Mouse (Mus musculus) hindbrain, embryonic 12.5 days (tissue): ENCODE measurements around the gene Capn2. TPM values are rescaled to one million over a fixed set of nuclear protein-coding genes. Genes with fewer than 3 reads are reported as not detected.
A peak's percentile ranks its signal among the peaks of the same experiment; 100 is the strongest.

Experiments
- ATAC-seq: fragments of 200-750 bp; cut with Nextera tagmentation; 2 replicates; pipeline ENCODE4 v1.8.0; 2017; ENCODE audit warnings: moderate TSS enrichment; ENCODE audit not compliant: low FRiP score
- H3K27ac ChIP-seq: fragments of 300-500 bp; sonication (generic); 2 replicates; pipeline ENCODE4 v1.5.1; 2016; ENCODE audit warnings: mild to moderate bottlenecking
- H3K27me3 ChIP-seq: fragments of 300-500 bp; sonication (generic); 2 replicates; pipeline ENCODE4 v1.6.1; 2016; ENCODE audit warnings: mild to moderate bottlenecking
- H3K36me3 ChIP-seq: fragments of 300-500 bp; sonication (generic); 2 replicates; pipeline ENCODE4 v1.6.1; 2016; ENCODE audit warnings: mild to moderate bottlenecking
- H3K4me1 ChIP-seq: fragments of 300-500 bp; sonication (generic); 2 replicates; pipeline ENCODE4 v1.6.1; 2016
- H3K4me2 ChIP-seq: fragments of 300-500 bp; sonication (generic); replicated peaks from 2 replicates; pipeline ENCODE4 v1.6.1; 2016; ENCODE audit warnings: mild to moderate bottlenecking
- H3K4me3 ChIP-seq: fragments of 300-500 bp; sonication (generic); 2 replicates; pipeline ENCODE4 v1.5.1; 2016; ENCODE audit warnings: mild to moderate bottlenecking
- H3K9ac ChIP-seq: fragments of 300-500 bp; sonication (generic); 2 replicates; pipeline ENCODE4 v1.6.1; 2016; ENCODE audit warnings: mild to moderate bottlenecking, moderate library complexity
- H3K9me3 ChIP-seq: fragments of 300-500 bp; sonication (generic); replicated peaks from 2 replicates; pipeline ENCODE4 v1.6.1; 2016; ENCODE audit warnings: mild to moderate bottlenecking
- WGBS: fragments of 180-500 bp; shearing (Covaris S2); methylation state at CpG from one replicate; pipeline ENCODE4 v1.1.7; 2016; 5-methylcytosine and 5-hydroxymethylcytosine counted together
- polyA plus RNA-seq: library from polyadenylated mRNA; unstranded; fragments of >200 nt; fragmentation: Nextera tagmentation; extraction: Ambion mirVana; gene quantifications from 2 replicates; pipeline ENCODE4 v1.2.1, GENCODE M21; 2016

Gene Capn2
- polyA plus RNA-seq, 1 experiment from 2014 or later, result 136 TPM

DNA sequence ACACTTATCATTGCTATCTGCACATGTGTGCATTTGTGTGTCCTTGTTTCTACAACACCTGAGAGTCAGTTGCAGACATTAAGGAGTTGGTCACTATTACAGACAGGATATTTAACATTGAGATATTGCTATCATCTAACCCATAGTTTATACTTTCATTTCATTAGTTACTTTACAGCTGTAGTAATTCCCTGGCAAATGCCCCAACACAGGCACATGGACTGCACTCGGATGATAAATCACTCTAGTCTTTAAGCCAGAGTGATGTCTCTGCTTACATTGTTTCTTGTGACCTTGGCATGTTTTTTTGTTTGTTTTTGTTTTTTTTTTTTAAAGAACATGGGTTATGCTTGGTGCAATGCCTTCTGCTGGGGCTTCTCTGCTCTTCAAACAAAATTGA, 26.5 kb upstream of the Capn2 start:
- no peak overlapping the region for H3K4me2 ChIP-seq
- H3K9ac ChIP-seq, result no peak overlapping the region
- H3K4me1 ChIP-seq, result peaks cover 2% of the 10 kb centered on the region
- H3K4me3 ChIP-seq, result no peak overlapping the region
- no peaks in the 10 kb centered on the region for H3K27me3 ChIP-seq
- H3K9me3 ChIP-seq, result no peaks in the 10 kb centered on the region
- 76% methylated on average over 1 of the region's 1 CpGs for WGBS
- ATAC-seq, result no peak
- no peak overlapping the region for H3K27ac ChIP-seq
- no peaks in the 10 kb centered on the region for H3K36me3 ChIP-seq

DNA sequence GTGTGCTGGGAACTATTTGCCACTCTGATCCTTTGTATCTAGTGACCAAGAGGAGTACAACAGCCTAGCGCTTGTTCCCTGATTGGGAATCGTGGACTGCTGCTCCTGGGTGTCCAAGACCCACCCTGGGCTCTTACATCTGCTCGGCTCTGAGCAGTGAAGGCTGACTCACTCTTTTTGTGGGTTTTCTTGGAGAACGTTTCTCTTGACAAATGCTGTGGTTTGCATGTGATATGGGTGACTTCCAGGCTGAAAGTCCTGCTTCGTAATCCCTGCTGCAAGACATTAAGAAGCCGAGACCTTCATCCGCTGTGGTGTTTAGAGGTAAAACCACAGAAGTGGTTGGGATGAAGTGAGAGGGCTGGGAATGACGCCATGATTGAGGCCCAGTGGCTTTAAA, 25.7 kb upstream of the Capn2 start:
- H3K27ac ChIP-seq, result no peak overlapping the region
- H3K4me2 ChIP-seq, result no peak overlapping the region
- H3K36me3 ChIP-seq, result no peaks in the 10 kb centered on the region
- H3K4me1 ChIP-seq, result peaks cover 4% of the 10 kb centered on the region
- no peak overlapping the region for H3K9ac ChIP-seq
- no peaks in the 10 kb centered on the region for H3K27me3 ChIP-seq
- no peak overlapping the region for H3K4me3 ChIP-seq
- WGBS, result 80% methylated on average over 8 of the region's 8 CpGs
- no peak for ATAC-seq
- no peaks in the 10 kb centered on the region for H3K9me3 ChIP-seq

DNA sequence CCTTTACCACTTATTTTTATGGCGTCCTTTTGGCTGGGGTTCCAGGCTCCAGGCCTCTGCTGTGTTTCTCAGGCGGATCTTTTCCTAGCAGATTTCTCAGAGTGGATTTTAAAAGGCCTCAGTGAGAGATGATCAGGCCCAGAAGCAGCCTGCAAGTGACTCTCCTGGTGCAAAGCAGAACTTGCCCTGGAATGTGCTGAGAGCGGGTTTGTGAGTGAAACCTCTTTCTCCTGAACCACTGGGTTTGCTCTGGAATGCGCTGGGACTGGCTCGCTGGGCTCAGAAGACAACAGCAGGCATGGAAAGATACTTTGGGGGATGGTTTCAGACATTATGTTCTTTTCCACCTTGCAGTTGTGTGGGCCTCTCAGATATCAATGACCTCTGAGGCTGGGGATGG, 24.7 kb upstream of the Capn2 start:
- WGBS, result 65% methylated on average over 5 of the region's 5 CpGs
- Histone ChIP-seq H3K27me3 (no peaks in the 10 kb centered on the region), H3K9ac (no peak overlapping the region), H3K27ac (no peak overlapping the region), H3K36me3 (no peaks in the 10 kb centered on the region), H3K4me3 (no peak overlapping the region), H3K9me3 (no peaks in the 10 kb centered on the region), H3K4me2 (no peak overlapping the region), H3K4me1 (peaks cover 4% of the 10 kb centered on the region)
- ATAC-seq, result no peak

DNA sequence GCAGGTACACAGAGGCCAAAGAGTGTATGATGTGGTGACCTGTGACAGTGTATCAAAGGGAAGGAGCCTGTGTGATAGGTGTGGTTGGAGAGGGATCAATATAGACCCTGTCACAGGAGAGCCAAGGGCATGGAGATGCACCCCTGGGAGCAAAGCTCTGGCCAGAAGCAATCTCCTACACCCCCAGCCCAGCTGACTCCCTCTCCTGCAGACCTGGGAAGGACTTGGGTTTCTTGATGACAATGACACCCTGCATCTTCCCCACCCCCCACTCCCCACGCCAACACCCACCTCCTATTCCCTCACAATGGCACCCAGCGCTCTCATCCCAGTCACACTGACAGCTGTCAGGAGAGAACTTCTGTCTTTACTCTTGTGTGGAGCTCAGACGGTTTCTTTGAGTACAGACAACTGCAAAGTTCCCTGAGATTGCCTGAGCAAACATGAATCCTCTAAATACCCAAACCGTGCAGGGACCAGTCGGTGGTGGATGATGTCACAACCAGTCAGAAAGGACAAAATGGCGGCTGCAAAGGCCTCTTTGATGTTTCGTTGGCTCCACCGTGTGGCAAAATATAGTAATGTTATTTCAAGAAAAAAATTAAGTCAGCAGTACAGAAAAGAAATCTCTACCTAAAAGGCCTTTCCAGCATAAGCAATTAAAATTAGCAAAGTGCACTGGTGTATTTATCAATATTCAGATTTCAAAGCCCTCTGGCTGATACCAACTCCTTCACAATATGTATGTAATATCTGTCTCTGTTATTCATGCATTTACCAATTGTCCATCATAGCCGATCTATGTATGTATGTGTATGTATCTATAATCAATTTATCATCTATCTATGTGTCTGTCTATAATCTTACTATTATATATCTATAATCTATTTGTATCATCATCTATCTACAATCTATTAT, 21.9 kb upstream of the Capn2 start:
- 18% methylated on average over 9 of the region's 9 CpGs for WGBS
- Histone ChIP-seq H3K4me2 (peak overlapping the region; percentile 69), H3K27me3 (no peaks in the 10 kb centered on the region), H3K9ac (peak overlapping the region; percentile 78), H3K4me1 (peaks cover 4% of the 10 kb centered on the region), H3K4me3 (peak overlapping the region; percentile 36), H3K9me3 (no peaks in the 10 kb centered on the region), H3K36me3 (no peaks in the 10 kb centered on the region), H3K27ac (peak overlapping the region; percentile 70)
- peak; percentile 87 for ATAC-seq

DNA sequence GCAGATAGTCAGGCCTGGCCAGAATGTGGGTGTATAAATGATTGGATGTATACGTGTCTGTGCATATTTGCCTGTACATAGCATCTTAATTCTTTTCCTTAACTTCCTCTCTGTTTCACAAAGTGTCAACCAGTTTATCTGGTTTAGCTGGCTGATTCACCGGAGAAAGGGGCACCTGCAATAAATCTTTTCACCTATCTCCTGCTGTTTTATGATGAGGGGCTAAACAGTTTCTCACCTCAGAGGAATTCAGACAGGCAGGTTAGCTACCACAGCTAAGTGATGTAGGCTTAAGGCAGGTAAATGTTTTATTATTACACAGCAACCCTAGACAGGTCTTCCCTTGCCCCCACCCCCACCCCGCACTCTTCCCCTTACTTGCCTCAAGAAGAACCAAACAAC, 17.7 kb upstream of the Capn2 start:
- Histone ChIP-seq H3K9me3 (no peaks in the 10 kb centered on the region), H3K4me1 (peaks cover 4% of the 10 kb centered on the region), H3K9ac (no peak overlapping the region), H3K36me3 (no peaks in the 10 kb centered on the region), H3K4me3 (no peak overlapping the region), H3K27ac (no peak overlapping the region), H3K27me3 (no peaks in the 10 kb centered on the region), H3K4me2 (no peak overlapping the region)
- no peak for ATAC-seq
- WGBS, result 88% methylated on average over 3 of the region's 3 CpGs

DNA sequence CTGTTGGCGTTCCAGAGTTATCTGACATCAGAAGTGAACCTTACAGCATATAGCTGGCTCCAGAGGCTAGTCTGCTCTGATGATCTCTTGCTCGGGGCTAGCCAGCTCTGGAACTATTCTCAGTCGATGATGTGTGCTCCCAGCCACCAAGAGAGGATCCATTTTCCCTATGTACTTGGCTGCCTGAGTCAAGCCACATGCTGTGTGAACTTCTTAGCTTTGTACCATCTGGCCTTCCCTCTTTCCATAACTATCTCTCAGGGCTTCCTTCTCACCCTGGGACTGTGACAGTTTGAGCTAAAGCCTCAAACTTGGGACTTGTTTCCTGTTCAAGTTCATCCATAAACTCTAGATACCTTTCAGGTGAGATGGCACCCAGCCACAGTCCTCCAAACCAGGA, 16.2 kb upstream of the Capn2 start:
- Histone ChIP-seq H3K9me3 (no peaks in the 10 kb centered on the region), H3K27me3 (peaks cover 2% of the 10 kb centered on the region; the same call in 1 of the 2 replicates), H3K27ac (no peak overlapping the region), H3K4me1 (peaks cover 1% of the 10 kb centered on the region), H3K4me3 (no peak overlapping the region), H3K36me3 (no peaks in the 10 kb centered on the region), H3K9ac (no peak overlapping the region), H3K4me2 (no peak overlapping the region)
- WGBS, result 68% methylated on average over 3 of the region's 3 CpGs
- ATAC-seq, result no peak

DNA sequence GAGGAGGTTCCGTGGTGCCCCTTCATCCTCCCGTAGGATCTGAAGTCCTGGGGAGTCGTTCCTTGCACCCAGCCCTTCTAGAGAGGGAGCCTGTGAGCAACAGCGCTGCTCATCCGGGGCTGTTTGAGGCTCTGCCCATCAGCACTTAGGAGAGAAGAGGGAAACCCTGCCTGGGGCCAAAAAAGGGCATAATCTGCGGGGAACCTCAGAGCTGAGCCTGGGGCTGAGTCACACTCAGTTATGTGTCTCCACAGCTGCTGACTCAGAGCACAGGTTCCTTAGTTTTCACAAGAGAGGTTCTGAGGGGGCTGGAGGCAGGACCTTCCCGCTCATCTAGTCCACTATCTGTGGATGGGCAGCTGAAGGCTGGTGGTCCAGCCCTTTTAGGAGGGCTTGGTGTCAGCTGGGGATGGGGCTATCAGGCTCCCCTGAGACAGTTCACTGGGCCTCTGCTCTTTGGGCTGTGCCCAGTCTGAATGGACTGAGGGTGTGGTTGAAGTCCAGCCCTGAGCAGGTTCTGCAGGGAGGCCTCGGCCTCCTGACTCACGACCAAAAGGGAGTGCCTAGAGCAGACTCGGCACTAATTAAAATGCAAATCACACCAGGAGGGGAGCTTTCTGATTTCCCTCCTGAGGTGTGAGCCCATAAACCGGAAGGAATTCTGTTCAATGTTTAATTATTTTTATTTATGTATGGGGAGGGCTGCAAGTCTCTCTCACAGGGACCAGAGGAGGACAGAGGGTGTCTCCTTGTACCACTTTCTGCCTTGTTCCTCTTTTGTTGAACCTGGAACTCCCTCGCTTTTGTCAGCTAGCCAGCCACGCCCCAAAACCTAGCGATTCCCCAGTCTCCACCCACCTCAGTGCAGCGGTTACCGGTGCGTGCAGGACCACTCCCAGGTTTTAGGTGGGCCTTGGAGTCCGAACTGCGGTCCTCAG, 10.8 kb upstream of the Capn2 start:
- Histone ChIP-seq H3K27ac (no peak overlapping the region), H3K9me3 (no peaks in the 10 kb centered on the region), H3K4me3 (no peak overlapping the region), H3K4me1 (peaks cover 11% of the 10 kb centered on the region), H3K27me3 (peaks cover 13% of the 10 kb centered on the region; the same call in 1 of the 2 replicates), H3K9ac (no peak overlapping the region), H3K36me3 (no peaks in the 10 kb centered on the region), H3K4me2 (peak overlapping the region; percentile 40)
- no peak; the same call in 1 of the 2 replicates for ATAC-seq
- WGBS, result 5% methylated on average over 19 of the region's 19 CpGs

DNA sequence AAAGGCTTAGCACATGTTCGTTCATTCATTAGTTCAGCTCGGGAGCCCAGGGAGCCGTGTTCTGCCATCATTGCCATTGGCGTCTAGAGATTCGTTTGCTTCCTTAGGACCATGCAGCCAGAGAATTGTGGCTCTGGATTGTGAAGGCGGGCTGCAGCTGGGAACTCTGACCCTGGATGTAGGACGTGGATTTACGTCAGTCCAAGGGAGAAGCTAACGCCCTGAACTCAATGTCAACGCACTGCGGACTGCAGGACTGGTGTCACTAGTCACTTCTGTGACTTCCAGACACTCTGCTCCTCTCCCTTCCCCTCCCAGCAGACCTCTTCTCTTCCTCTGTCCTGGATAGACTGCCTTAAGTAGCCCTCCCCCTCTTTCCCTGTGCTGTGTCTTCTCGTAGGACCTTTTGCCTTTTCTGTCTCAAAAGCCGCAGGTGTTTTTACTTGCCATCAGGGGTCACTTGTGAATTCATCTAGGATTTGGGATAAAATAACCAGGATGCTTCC, 9.9 kb upstream of the Capn2 start:
- Histone ChIP-seq H3K4me3 (no peak overlapping the region), H3K36me3 (no peaks in the 10 kb centered on the region), H3K4me1 (peaks cover 11% of the 10 kb centered on the region), H3K9ac (no peak overlapping the region), H3K27me3 (peaks cover 13% of the 10 kb centered on the region; the same call in 1 of the 2 replicates), H3K27ac (no peak overlapping the region), H3K9me3 (no peaks in the 10 kb centered on the region), H3K4me2 (0 out of 2 replicates have a peak overlapping the region, but pooled peaks have one; percentile 3)
- 51% methylated on average over 13 of the region's 13 CpGs for WGBS
- no peak for ATAC-seq

DNA sequence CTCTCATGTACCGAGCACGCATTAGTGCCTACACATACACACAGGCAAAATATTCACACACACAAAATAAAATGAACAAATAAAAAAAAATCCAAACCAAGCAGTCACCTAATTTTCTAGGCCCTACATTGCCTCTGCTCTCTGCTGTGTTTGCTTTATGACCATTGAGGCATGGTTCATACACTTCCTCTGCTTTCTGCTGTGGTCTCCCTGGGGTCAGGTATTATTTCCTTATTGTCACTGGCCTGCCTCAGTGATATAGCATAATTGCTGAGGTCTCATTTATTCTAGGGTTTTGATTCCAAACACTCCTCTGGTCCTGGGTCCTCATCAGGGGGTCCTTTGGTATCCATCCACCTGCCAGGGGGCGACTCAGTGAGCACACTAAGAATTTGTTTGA, 8.2 kb upstream of the Capn2 start:
- Histone ChIP-seq H3K4me2 (no peak overlapping the region), H3K36me3 (no peaks in the 10 kb centered on the region), H3K27ac (no peak overlapping the region), H3K9ac (no peak overlapping the region), H3K27me3 (peaks cover 13% of the 10 kb centered on the region), H3K4me1 (peaks cover 11% of the 10 kb centered on the region), H3K4me3 (no peak overlapping the region), H3K9me3 (no peaks in the 10 kb centered on the region)
- 89% methylated on average over 3 of the region's 3 CpGs for WGBS
- ATAC-seq, result no peak

DNA sequence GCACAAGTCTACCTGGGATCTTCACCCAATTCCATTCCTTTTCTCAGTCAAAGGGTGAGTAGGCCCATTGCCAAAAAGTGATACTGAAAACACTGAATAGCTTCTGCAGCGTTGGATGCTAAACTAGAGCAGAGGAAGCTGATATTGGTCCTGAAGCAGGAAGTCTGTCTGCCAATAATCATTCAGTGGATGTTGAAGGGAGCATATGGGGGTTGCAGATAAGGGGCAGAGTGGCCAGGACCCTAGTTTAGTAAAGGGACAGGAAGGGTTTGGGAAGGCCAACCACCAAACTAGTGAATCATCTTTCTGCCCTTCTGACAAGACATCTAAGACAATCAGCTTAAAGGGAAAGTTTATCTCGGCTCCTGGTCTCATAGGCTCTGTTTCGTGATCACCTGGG, 6.3 kb upstream of the Capn2 start:
- no peak for ATAC-seq
- Histone ChIP-seq H3K27ac (no peak overlapping the region), H3K27me3 (peaks cover 18% of the 10 kb centered on the region), H3K4me1 (peaks cover 14% of the 10 kb centered on the region), H3K4me2 (no peak overlapping the region), H3K9ac (no peak overlapping the region), H3K9me3 (no peaks in the 10 kb centered on the region), H3K36me3 (no peaks in the 10 kb centered on the region), H3K4me3 (no peak overlapping the region)
- 83% methylated on average over 3 of the region's 3 CpGs for WGBS

DNA sequence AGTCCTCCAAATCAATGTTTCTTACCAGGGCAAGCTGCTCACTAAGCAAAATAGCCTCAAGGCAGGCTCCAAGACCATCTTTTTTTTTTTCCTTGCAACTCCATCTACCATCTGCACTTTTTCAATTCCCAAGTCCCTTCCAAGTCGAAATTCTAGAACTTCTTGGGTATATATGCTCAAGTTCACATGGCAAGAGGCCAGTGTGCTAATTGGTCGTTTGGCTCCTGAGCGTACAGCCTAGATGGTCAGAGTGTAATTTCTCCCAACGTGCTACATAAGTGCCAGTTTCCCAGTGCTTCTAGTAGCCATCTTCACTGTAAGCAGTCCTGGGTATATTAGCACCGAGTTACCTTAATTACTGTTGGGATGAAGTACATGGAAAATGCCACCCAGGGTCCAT, 5.6 kb upstream of the Capn2 start:
- H3K27me3 ChIP-seq, result peaks cover 18% of the 10 kb centered on the region
- H3K4me2 ChIP-seq, result no peak overlapping the region
- H3K4me3 ChIP-seq, result no peak overlapping the region
- H3K4me1 ChIP-seq, result peaks cover 8% of the 10 kb centered on the region
- no peak overlapping the region for H3K9ac ChIP-seq
- no peaks in the 10 kb centered on the region for H3K9me3 ChIP-seq
- 82% methylated on average over 5 of the region's 5 CpGs for WGBS
- no peaks in the 10 kb centered on the region for H3K36me3 ChIP-seq
- no peak for ATAC-seq
- no peak overlapping the region for H3K27ac ChIP-seq

DNA sequence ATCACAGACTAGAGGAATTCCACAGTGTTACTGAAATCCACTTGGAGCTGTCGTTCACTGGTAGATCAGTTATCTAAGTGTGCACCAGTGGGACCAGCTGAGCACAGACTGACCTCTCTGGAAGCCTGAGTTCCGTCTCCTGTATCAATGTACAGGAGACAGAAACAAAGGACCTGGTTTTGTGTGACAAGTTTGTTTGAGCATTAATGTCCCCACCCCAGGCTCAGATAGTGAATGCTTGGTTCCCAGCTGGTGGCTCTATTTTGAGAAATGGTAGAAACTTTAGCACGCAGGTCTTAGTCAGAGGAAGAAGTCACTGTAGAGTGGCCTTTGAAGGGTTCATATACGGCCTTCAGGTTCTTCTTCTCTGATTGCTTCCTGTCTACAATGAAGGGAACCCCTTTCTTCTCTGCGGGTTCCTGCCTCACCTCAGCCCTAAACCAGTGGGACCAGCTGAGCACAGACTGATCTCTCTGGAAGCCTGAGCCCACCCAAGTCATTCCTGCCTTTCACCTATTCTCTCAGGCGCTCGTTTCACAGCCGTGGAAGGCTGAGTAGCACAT, 3.6 kb upstream of the Capn2 start:
- no peaks in the 10 kb centered on the region for H3K9me3 ChIP-seq
- no peak for ATAC-seq
- no peak overlapping the region for H3K4me2 ChIP-seq
- no peaks in the 10 kb centered on the region for H3K36me3 ChIP-seq
- H3K4me1 ChIP-seq, result peaks cover 15% of the 10 kb centered on the region
- H3K27ac ChIP-seq, result peak overlapping the region; percentile 62; the same call in 1 of the 2 replicates
- H3K27me3 ChIP-seq, result peaks cover 13% of the 10 kb centered on the region
- no peak overlapping the region for H3K4me3 ChIP-seq
- WGBS, result 64% methylated on average over 8 of the region's 8 CpGs
- H3K9ac ChIP-seq, result no peak overlapping the region
